Mouse (Mus musculus): Measurements from ENCODE around the gene Mthfd1l.
A peak's percentile ranks its signal among the peaks of the same experiment; 100 is the strongest.

Gene Mthfd1l

DNA sequence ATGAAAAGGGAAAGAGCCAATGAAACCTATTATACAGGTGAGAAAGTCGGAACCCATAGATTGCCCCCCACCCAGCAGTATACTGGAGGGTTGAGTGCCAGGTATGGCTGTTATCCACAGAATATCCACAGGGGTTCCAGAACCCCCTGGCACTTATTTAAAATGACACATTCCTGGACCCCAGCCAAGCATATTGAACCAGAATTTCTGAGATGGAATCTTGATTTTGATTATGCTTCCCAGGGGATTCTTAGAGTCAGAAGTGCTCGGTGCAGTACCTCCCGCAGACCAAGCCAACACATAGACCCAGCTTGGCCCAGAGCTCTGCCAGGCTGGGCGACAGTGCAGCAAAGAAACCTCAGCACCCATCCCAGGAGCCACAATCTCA, 3.7 kb downstream of the Mthfd1l start:
- no peak for ATAC-seq (ENCODE audit: low TSS enrichment)

DNA sequence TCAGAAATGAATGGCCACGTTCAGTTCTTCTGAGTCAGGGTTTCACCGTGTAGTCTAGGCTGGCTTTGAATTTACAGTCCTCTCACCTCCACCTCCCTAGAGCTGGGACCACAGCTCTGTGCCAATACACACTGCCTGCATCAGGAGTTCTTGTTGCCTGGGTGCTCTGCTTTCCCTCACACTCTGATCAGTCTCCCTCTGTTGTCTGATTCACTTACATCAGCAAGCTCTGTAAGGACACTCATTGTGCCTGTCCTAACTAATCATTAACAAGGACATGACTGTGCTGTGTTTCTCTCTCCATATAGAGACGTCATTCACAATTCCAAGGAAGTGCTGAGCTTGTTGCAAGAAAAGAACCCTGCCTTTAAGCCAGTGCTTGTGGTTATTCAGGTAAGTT, 5.4 kb downstream of the Mthfd1l start:
- 0 out of 2 replicates have a peak, but pooled peaks have one; percentile 17 for ATAC-seq (ENCODE audit: low TSS enrichment)

DNA sequence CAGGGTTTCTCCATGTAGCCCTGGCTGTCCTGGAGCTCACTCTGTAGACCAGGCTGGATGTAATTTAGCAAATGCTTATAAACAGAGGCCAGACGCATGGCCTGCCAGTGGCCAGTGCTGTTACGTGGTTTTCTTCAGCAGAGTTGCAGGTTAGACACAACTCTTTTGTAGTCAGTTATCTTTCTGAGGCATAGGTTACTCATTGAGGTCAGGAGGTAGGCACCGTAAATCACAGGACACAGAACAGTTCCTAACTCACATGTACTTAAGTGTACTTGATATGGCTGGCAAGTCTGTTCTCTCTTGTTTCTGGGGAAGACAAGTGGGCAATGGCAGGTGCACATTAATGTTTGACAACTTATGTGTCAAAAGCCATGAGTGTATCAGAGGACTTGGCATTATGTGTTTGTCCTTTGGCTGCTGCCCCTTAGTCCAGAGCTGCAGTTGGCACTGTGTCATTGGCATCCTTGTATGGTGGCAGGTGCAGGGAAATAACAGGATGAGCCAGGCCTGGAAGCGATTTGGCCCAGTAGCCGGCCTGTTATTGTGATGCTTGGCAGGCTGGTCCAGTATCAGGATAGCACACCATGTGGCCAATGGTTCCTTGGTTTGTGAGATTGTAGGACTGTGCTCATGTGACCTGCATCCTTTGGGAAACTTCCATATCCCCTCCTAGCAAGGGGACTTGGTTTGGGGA, 6.0 kb downstream of the Mthfd1l start:
- ATAC-seq (ENCODE audit: low TSS enrichment): no peak

DNA sequence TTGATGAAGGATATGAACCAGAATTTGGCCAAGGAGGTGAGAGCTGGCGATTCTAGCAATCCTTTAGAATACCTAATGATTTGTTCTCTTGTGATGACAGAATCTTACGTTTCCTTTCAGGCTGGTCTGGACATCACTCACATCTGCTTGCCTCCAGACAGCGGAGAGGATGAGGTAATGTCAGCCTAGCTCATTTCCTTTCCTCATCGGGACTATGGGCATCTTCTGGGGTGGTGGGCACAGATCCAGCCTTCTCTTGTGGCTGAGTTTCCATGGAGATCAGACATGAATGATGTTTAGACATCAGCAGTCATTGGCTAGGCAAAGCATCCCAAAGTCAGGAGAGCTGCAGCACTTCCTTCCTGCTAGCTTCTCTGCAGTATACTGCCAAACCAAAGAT, 7.3 kb downstream of the Mthfd1l start:
- ATAC-seq (ENCODE audit: low TSS enrichment): no peak

DNA sequence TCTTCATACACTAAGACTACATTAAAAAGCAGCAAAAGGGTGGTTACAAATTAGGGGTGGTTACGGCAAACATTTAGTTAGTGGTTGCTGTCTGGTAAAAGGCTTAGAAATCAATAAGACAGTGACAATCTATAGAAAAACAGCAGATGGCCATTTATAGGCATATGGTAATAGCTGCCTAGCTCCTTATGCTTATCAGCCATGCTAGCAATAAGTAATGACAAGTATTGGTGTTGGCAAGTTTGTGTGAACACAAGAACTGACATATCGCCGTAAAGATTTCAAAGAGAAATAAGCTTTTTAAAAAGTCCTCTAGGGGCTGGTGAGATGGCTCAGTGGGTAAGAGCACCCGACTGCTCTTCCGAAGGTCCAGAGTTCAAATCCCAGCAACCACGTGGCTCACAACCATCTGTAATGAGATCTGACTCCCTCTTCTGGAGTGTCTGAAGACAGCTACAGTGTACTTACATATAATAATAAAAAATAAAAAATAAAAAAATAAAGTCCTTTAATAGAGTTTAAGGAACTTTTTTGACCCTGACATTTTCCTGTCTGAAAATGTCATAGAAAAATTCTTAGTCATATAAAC, 17.5 kb downstream of the Mthfd1l start:
- ATAC-seq (ENCODE audit: low TSS enrichment): no peak

DNA sequence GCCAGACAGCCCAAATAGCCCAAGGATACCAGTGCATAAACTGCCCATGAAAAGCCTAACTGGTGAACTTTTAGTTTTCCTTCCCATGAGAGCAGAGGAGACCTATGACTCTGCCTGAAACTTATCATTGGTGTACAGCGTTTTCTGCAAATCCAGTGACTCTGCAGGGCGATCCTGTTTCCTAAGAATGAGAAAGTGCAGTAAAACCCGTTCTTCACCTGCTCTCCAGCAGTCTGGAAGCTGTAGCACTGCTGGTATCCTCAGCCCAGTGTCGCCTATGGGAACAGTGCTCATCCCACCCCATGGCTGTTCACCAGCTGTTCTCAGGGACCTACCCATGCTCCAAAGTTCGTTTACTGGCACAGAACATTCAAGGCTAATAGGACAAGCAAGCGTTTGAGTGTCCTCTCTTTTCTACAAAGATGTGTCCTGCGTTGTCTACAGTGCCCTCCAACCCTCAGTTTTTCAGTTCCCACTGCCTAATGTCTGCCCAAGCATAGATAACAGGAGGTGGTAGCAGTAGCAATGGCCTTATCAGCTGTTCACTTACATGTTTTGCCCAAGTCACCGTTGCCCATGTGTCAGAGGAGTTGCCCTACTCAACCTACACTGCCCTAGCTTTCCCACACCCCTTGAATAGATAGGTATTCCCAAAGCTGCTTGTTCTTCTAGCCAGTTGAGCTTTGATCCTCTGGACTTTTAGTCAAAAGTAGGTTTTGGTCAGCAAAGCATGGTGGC, 20.6 kb downstream of the Mthfd1l start:
- no peak for ATAC-seq (ENCODE audit: low TSS enrichment)

DNA sequence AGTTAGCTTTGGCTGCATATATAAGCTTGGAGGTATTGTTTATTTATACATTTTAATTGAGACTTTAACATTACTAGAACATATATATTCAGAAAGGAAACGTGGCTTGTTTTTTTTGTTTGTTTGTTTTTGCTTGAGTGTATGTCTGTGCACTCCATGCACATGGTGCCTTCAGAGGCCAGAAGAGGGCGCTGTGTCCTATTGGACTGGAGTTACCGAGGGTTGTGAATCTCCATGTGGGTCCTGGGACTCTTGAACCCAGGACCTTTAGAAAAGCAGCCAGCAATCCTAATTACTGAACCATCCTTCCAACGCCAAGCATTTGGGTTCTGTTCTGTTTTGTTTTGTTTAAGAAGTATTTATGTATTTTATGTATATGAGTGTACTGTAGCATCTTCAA, 22.4 kb downstream of the Mthfd1l start:
- ATAC-seq (ENCODE audit: low TSS enrichment): no peak

DNA sequence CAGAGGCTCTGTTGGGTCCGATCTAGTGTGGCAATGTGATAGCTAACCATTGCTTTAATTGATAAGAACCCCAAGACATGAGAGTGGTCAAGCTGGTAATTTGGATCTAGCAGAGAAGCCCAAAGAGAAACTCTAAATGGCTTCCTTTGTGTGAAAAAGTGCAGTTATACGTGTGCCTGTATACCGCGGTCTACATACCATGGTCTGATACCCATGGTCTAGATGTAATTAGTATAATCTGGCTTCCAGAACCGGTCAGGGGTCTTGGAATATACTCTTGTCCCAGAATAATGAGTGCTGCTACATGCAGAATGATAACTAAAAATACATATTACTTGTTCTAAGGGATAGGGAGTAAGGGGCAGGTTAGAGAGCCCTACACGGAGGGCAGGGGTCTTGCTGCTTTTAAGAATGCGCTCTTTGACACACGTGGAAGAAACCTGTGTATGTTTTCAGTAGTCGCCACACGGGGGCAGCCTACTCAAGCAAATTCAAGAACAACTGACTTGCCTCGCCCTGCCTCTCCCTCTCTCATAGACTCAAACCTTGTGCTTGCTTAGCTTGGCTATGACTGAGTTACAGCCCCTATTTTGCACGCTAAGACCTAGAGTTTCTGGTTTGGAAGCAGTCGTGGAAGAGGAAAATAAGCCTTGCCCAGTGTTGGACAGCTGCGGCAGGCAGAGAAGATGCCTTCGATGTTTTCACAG, 23.4 kb downstream of the Mthfd1l start:
- peak; percentile 88 for ATAC-seq (ENCODE audit: low TSS enrichment)

DNA sequence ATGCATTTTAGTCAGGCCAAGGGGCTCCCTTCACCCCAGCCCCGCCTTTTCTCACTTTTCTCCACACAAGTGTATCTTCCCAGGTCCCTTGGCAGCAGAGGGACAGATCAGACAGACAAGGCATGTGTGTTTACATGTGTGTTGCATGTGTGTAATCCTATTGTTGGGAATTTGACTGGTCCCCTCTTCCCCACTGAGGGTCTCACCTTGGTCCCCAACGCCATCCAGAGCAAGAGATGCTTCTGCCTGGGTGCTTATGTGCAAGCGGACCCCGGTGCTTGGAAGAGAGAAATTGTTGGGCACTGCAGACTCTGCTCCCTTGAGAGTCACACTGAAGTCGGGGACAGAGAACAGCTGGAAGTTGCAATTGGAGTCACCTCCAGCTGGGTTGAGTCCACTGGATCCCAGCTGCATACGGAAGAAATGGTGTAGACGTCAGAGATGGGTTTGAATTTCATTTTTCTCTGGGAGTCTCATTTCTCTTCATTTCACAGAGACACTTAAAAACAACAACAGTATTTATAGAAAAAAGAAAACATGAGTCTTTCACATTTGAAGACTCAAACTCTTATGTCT, 25.0 kb downstream of the Mthfd1l start:
- no peak for ATAC-seq (ENCODE audit: low TSS enrichment)

DNA sequence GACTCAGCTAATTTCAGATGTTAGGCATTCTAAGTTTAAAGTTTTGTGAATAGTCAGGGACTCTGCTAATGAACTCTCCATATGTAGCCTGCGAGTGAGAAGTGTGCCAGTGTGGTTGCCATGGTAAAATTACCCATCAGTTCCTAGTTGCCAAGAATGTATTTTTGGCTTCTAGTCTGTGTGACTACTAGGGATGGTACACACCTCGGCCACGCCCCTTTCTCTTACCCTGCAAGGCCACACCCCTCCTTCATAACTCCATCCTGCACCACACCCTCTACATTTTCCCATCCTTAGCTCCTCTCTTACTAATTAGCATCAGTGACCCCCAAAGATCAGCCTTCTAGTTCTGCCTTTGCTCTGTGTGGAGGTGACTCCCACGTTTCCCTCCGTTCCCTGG, 29.8 kb downstream of the Mthfd1l start:
- ATAC-seq (ENCODE audit: low TSS enrichment): no peak

DNA sequence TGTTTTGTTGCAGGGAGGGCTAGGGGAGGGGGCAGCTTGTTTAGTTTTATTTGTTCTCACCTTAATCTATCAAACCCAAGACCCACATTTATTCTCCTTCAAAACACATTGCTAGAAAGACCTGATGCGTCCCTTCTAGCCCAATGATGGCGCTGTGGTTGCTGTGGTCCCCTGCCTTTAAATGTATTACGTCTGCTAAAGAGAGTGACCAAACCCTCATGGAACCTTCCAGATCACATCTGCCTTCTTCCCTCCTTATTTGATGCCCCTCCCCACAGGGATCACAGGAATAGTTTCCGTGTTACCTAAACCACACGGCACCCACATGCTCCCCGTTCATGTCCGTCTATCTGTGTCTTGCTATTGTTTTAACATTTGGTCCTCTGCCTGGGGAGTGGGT, 32.3 kb downstream of the Mthfd1l start:
- no peak for ATAC-seq (ENCODE audit: low TSS enrichment)

DNA sequence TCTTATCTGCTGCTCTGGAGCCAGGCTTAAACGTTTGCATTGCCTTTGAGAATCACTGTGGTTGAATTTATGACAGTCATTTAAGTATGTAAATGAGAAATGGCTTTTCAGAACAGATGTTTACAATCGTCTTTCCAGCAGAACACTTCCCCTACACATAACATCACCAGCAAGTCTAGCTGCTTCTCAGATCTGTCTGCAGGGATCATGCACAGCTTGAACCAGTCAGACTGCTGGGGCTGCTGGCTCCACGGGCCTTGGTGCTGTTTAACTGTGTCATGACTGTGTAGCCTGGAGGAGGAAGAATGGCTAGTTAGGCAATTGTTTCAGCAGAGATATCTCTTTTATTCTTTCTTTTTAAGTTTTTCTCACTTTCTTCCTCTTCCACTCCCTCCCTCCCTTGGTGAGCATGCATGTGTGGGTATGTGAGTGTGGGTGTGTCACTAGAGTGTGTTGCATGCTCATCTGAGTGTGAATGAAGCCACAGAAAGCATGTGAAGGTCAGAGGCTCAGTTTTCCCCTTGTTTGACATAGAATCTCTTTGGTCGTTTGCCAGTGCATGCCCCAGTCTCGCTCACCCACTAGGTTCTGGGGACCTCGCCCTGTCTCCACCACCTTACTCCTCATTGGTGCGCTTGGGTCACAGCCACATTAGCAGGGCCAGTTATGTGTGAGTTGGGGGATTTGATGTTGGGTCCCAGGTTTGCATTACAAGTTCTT, 33.5 kb downstream of the Mthfd1l start:
- peak; percentile 65 for ATAC-seq (ENCODE audit: low TSS enrichment)

DNA sequence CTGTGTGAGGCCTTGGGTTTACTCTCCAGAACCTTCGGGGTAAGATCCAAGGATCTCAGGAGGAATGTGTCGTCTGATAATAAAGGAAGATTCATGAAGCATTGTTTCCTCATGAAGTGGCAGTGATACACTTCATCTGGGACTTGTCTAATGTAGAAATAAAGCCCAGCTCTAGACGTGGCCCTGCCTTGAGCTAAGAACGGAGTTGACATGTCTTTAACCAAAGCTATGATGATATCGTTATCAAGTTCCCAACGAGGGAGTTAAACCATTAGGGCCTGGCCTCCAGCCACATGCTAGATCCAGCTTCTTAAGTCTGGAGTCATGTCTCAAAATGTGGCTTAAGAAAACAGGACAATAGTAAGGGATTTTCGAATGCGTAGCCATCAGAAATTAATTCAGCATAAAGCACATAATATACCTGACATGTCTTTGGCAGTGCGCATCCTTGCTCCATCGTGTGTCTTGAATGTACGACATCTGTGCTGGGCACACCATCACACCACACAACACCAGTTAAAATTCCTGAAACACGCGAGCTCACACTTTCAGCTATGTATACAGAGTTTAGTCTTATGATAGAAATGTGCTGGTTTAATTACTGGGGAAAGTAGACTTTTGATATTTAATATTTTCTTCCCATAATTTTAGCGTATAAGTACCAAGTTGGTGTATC, 49.8 kb downstream of the Mthfd1l start:
- ATAC-seq (ENCODE audit: low TSS enrichment): no peak

DNA sequence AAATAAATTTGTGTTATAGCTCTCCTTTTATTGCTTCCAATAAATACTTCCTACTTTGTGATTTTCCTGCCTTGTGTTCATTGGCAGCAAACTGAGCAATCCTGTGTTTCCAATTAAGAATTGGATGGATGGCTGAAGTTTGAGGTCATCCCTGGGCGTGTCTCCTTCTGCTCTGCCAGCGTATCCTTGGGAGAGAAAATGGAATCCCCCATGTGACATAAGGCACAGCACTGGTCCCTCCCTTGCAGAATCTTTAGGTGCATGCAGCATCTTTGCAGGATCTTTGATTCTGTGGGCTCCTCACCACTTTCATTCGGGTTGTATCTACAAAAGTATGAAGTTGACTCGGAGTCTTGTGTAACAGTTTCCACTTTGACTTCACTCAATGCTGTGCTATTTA, 53.7 kb downstream of the Mthfd1l start:
- ATAC-seq (ENCODE audit: low TSS enrichment): no peak

DNA sequence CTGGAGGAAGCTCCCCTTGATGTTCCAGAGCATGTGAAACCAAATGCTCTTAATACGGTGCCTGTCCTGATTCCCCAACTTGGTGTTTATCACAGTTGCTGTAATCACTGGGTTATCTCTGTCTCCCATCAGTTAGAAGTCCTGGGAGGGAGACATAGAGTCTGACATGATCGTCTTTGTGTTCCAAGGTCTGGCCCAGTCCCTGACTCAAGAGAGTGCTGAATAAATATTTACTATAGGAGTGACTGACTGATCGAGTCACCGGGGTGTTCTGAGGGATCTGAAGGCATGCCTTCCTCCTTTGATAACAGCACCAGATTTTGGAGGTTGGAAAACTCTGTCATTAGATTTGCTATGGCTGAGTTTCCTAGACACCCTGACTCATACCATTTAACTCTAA, 54.5 kb downstream of the Mthfd1l start:
- ATAC-seq (ENCODE audit: low TSS enrichment): no peak

DNA sequence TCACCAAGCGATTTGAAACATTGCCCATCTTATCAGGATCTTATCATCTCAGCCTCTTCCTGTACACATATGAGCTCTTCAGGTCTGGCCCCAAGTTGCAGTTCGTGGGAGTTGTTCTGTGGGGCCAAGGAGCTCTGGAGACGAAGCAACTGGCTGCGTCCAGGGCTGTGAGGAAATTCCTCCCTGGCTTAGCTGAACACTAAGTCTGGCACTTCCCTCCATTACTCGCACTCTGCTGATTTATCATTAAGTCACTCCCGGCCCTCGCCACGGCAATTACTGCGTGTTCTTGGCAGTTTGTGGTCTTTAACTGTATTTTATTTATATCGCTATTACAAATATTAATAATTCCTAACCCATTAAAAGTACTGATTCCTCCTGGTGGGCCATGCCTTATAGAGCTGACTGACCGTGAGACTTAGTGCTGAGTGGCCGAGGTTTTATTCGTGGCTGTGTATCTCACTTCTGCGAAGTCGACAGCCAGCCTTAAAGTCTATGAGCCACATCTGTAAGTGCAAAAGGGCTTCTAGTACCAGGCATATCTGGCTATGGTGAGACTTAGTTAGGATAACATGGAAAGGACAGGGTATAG, 56.0 kb downstream of the Mthfd1l start:
- no peak for ATAC-seq (ENCODE audit: low TSS enrichment)

DNA sequence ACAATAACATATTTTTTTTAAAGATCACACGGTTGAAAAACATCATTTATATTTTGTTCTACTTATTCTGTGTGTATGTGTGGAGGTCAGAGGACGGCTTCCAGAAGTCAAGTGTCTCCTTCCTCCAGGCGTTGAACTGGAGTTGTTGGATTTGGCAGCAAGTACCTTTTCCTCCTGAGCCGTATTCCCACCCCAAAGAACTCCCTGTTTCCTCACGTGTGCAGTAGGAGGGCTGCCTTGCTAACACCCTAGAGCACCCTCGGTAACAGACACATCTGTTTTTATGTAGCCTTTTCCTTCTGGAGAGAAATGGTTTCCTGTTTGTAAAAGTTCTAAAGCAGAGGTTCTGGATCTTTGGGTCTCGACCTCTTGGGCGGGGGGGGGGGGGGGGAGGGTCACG, 60.8 kb downstream of the Mthfd1l start:
- no peak for ATAC-seq (ENCODE audit: low TSS enrichment)

DNA sequence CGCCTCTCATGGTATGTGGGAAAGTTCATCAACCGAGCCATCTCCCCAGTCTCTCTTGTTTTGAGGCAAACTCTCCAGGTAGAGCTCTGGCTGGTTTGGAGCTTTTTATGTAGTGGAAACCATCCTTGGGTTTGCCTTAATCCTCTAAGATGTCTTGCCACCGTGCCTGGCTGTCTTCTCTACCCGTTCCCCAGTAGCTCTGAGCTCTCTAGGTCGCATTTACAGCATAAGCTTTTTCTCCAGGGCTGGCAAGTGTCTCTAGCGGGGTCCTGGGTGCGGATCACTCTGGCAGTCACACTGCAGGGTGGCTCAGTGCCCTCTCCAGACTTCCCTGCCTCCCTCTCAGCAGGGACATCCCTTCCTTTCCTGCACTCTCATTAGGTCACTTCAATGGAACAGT, 63.6 kb downstream of the Mthfd1l start:
- no peak for ATAC-seq (ENCODE audit: low TSS enrichment)

DNA sequence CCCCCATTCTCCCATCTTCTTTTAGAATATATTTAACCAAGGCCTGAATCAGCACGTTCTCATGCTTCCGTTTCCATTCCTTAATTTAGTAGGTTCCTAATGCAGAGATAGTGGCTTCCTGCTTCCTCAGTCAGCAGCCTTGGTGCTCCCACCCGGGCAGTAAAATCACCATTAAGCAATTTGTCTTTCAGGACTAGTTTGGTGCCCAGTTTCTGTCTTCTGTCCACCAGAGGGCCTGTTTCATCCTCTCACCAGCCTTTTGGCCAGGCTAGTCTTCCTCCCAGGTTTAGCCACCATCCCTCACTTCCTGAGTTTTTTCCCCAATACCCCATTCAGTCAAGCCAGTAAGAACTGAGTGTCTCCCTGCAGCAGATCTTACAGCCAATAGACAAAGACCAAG, 64.1 kb downstream of the Mthfd1l start:
- peak; percentile 38; the same call in 1 of the 2 replicates for ATAC-seq (ENCODE audit: low TSS enrichment)

DNA sequence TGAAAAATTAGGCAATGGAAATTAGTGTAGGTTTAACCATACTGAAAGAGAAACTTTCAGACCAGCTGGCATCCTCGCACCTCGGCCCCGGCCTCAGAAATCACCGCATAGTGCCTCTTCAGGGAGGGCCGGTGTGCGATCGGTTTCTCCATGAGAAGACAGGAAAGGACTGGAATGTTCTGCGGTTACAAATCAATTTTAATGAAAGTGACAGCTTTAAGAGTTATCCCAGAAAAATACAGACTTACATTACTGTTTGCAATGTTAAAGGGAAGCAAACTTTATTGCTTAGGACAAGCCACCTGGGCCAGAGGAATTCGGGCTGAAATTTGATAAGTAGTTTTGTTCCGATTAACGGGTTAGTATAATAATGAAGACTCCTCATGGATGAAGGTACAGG, 65.7 kb downstream of the Mthfd1l start:
- no peak for ATAC-seq (ENCODE audit: low TSS enrichment)

DNA sequence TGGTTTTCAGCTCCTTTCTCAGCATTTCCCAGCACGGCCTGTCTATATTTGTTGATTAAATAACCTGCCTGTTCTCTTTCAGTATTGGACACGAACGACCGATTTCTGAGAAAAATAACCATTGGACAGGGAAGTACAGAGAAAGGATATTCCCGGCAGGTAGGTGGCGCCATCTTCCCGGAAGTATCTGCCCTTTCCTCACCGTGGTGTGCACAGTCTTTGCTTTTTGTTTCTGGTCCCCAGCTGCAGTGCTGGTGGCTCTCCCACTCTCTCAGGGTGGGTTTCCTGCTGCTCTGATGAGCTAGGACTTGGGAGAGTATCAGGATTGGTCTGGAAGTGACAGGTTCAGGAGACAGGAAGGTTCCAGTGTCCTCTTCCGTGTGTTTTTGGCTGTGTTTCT, 68.8 kb downstream of the Mthfd1l start:
- peak; percentile 83 for ATAC-seq (ENCODE audit: low TSS enrichment)

All from frontal cortex, adult (tissue).